Mouse (Mus musculus): Measurements from ENCODE around the gene Capn10.
"Not testable (repeated sequence)": the region's sequence is repeated elsewhere in the genome, so short reads cannot be mapped to it uniquely, and the experiment has no call there.

Gene Capn10

GRCm38 (mm10) chr1:92919775-92920174, 14.4 kb upstream of the Capn10 start:
- DNase-seq (ENCODE audit: low spot score) = no peak

DNA sequence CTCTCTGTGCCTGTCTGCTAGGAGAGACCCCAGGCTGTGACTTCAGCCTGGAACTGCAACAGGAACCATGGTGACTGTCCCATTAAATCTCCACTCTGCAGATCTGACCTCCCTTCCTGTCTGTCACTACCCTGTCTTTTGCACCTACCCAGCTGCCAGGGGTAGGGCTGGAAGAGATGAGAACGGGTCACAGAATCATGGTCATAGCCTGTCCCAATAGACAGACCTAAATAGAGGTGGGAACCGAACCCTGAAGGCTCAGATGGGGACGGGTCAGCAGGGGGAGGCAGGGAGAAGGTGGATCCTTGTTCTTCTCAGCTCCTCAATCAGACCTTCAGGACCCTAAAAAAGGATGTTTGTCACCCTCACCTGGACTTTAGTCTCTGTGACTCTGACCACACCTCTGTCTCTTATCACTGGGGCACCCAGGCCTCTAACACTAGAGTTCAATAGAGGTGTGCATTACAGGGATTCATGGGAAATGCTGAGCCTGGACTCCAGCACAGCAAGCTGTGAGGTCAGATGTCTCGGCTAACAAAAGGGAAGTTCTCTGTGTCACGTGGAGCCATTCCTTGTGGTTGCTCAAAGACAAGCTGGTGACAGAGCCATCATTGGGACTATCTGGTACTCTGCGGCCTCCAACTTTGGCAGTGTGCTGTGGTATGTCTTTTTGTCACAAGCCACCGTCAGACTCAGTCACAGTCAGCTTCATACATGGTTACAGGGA, 13.5 kb upstream of the Capn10 start:
- no peak for DNase-seq (ENCODE audit: low spot score)

DNA sequence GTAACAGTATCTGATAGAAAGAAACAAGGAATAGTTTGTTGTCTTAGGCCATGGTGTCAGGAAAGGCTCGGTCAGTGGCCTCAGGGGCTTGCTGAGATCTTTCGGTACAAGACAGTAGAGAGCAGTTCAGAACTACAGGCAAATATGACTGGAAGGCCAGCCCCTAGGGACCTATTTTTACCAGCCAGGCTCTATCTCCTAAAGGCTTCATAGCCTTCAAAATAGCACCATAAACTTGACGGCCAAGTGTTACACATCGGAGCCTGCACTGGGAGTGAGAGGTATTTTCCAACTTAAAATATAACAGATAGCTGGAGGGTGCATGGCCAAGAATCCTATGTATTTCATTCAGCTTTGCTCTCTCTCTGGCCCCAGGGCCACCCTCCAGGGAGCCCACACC, 12.7 kb upstream of the Capn10 start:
- DNase-seq (ENCODE audit: low spot score) = no peak

DNA sequence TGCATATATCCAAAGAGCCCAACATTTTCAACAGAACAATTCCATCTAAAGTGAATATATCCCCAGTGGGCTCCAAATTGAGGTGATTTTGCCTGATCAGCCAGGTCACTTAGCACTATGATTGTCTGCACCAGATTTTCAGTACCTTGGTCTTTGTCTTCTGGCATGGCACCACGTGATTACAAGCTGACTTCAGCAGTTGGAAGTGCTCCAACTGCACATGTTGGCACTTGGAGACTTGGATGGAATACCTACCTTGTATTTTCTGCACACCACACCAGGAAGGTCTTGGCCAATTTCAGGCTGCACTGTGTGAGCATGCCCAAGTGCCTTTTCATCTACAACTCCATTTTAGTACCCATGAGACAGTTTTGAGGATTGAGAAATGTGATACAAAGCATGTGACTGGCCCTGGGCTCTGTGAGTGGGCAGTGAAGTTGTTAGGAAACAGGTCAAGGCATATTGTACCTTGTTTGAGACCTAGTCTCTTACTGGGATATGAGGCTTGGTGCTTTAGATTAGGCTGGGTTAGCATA, 3.9 kb upstream of the Capn10 start:
- no peak for DNase-seq (ENCODE audit: low spot score)

GRCm38 (mm10) chr1:92933611-92934010, 565 bp upstream of the Capn10 start:
- peak; percentile 13 for DNase-seq (ENCODE audit: low spot score)

- DNase-seq (ENCODE audit: low spot score) = no peak
These were observed 1.1 kb downstream of the Capn10 start for GRCm38 (mm10) chr1:92935054-92935962.

DNA sequence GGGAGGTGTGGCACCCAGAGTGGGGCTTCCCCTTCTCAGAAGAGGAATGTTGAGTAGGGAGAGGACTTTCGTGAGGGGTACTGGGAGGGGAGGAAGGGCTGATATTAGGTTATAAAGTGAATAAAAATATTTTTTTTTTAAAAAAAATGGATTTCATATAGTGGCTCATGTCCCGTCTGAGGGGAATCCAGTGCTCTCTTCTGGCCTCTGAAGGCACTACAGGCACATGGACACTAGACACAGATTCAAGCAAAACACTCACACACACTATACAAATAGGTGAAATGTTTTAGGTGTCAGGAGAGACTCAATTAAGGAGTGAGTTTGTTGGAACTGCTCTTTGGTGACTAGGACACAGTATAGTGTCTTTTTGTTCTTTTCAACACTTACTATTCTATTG, 1.8 kb downstream of the Capn10 start:
- DNase-seq (ENCODE audit: low spot score) = no peak

GRCm38 (mm10) chr1:92936467-92936866, 2.3 kb downstream of the Capn10 start:
- no peak for DNase-seq (ENCODE audit: low spot score)

DNA sequence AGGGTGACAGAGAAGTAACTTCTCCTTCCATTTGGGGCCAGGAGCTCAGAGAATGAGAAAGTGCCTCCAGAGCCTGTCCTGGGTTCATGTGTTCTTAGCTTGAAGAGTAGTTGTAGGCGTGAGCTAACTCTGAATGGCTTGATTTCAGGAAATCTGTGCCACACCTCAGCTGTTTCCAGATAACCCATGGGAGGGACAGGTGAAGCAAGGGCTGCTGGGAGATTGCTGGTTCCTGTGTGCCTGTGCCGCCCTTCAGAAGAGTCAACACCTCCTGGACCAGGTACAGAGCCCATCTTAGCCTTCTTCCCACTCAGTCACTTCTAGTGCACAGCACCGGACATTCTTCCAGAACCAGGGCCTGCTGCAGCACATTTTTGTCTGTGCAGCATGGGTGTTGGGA, 3.6 kb downstream of the Capn10 start:
- no peak for DNase-seq (ENCODE audit: low spot score)

DNA sequence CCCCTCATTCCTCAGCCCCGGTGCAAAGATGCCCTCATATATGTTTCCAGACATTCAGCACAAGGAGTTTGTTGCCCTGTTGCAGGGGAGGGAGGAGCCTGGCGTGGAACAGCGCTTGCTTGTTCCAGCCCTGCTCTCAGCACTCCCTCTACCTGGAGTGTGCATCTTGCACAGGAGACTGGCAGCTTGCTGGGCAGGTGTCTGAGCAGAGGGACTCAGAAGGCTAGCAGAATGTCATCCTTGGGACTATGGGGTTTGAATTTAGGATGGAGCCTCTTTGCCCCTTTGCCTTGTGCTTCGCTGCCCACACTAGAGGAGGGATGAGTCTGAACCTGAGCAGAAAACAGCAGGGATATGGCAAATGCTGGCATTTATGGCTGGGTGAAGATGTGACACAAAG, 5.6 kb downstream of the Capn10 start:
- DNase-seq (ENCODE audit: low spot score) = no peak

DNA sequence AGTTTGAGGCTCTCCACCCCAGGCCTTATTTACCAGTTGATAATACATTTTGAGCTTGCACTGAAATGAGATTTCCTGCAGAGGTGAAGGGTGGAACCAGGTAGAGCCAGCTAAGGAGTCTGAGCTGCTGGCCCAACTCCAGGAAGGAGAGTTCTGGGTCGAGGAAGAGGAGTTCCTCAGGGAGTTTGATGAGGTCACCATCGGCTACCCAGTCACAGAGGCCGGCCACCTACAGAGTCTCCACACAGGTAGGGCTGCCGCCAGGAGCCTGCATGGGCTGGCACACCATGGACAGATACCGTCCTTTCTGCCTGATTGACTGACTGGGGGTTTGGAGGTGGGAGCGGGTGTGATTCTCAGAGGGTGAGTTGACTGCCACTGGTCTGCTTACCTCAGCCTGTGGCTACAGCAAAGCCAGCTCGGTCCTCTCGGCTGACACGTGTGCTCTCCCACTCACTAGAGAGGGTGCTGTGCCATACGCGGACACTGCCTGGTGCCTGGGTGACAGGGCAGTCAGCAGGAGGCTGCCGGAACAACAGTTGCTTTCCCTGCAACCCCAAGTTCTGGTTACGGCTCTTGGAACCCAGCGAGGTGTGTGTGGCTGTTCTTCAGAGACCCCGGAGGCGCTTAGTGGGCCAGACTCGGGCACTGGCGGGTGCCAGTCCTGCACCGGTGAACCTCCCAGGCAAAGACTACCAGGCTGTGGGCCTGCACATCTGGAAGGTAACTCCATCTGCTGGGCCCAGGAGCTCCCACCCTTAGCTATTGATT, 9.2 kb downstream of the Capn10 start:
- DNase-seq (ENCODE audit: low spot score) = no peak

GRCm38 (mm10) chr1:92947966-92948365, 13.8 kb downstream of the Capn10 start:
- DNase-seq (ENCODE audit: low spot score) = no peak

DNA sequence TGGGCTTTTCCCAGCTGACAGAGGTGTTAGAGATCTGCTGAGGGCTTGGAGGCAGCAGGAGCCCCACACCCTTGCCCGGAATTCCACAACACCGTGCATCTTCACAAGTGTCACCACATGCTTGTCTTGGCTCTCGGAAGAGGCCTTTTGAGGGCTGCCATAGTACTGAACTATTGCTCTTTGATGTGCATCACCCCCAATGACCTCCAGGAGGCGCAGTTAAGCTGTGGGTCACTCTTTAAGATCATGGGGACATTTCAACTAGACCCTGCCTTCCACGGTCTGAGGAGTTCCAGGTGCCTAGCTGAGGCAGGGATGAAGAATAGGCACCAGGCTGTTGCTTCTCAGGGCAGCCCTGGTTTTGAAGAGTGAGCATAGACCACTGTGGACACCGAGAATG, 15.2 kb downstream of the Capn10 start:
- DNase-seq (ENCODE audit: low spot score) = no peak

DNA sequence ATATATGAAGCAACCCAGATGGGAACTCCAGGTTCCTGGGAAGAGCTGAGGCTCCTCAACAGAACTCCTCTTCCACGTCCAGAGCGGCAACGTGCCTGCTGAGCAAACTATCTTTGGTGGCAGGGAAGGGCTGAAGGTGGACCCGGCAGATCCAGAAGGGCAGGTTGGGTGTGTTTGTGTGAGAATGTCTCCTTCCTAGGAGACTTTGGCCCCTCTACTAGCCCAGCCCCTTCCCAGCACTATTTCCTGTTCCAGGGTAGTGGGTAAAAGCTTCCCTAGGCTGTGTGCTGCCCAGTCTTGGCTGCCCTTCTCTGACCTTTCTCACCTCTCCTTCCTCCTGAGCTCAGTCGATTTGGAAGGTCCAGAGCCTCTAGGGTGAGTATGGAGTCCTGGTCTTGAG, 16.4 kb downstream of the Capn10 start, which contains the start of gene Gpr35:
Gene Gpr35, plus strand, starts transcription at position 259 of the 400 bp plus-strand sequence.
- DNase-seq (ENCODE audit: low spot score) = no peak

- no peak for DNase-seq (ENCODE audit: low spot score)
These were observed 19.5 kb downstream of the Capn10 start for GRCm38 (mm10) chr1:92953641-92954040.

DNA sequence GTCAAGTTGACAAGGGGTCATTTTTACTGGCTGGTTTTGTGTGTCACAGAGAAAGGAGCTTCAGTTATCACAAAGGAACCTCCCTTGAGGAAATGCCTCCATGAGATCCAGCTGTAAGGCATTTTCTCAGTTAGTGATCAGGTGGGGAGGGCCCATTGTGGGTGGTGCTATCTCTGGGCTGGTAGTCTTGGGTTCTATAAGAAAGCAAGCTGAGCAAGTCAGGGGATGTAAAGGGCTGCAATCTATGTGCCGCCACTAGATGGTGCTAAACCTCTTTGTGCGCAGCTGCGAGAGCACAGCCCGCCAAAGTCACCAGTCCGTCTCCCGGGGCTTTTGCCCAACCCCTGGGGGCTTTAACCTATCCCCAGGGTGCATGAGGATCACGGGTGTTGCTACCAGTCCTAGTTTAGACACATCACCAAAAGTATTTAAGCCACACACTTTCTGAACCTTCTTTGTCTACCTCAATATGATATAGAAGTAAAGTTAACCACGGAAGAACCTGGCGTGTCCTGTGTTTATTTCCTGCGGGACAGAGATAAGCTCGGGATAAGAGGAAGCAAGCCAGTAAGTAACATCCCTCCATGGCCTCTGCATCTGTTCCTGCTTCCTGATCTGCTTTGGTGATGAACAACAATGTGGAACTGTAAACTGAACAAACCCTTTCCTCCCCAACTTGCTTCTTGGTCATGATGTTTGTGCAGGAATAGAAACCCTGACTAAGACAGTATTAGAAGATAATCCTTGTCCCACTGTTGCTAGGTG, 22.6 kb downstream of the Capn10 start:
- DNase-seq (ENCODE audit: low spot score) = peak; percentile 60

GRCm38 (mm10) chr1:92958999-92959398, 24.8 kb downstream of the Capn10 start:
- no peak for DNase-seq (ENCODE audit: low spot score)

- DNase-seq (ENCODE audit: low spot score) = not testable (repeated sequence)
These were observed 36.6 kb downstream of the Capn10 start for GRCm38 (mm10) chr1:92970791-92971190.

GRCm38 (mm10) chr1:92971879-92972795, 38.0 kb downstream of the Capn10 start:
- DNase-seq (ENCODE audit: low spot score) = no peak

- no peak for DNase-seq (ENCODE audit: low spot score)
These were observed 38.7 kb downstream of the Capn10 start for GRCm38 (mm10) chr1:92972854-92973253.
